Mouse (Mus musculus): ENCODE measurements around the gene Syce3. TPM values are rescaled to one million over a fixed set of nuclear protein-coding genes. Genes with fewer than 3 reads are reported as not detected.

Gene Syce3
- polyA plus RNA-seq, 1 experiment: not detected

DNA sequence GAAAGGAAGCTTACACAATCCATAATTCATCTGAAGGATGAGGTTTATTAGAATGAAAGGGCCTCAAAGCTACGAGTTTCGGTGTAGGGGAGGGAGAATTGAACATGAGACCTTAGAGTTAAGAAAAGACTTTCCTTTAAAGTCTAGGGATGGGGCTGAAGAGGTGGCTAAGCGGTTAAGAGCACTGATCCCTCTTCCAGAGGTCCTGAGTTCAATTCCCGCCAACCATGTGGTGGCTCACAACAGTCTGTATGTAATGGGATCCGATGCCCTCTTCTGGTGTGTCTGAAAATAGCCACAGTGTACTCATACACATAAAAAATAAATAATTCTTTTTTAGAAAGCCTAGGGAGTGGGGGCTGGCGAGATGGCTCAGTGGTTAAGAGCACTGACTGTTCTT lies 20.0 kb upstream of the Syce3 start:
- Histone ChIP-seq H3K4me1 (ENCODE audit: control insufficient read depth, insufficient read depth, low read length) (no peaks in the 10 kb centered on the region), H3K27me3 (replicated peaks; ENCODE audit: control insufficient read depth, insufficient read depth, low read length) (no peaks in the 10 kb centered on the region), H3K36me3 (ENCODE audit: control insufficient read depth, insufficient read depth, low read length) (no peaks in the 10 kb centered on the region), H3K27ac (ENCODE audit: insufficient read depth, low read depth, low read length) (no peak overlapping the region), H3K4me3 (ENCODE audit: insufficient read depth, low read depth, low read length) (peak overlapping the region; percentile 83; the same call in 1 of the 2 replicates)
- no peak for DNase-seq
- 48% methylated on average over 6 of the region's 6 CpGs for WGBS
- no peak for TF ChIP-seq CTCF (conservative IDR thresholded peaks at IDR 0.05; ENCODE audit: insufficient read depth, insufficient read length, low read depth, low read length)
- TF ChIP-seq POLR2A (IDR thresholded peaks at IDR 0.05; ENCODE audit: low read depth, low read length): no peak

DNA sequence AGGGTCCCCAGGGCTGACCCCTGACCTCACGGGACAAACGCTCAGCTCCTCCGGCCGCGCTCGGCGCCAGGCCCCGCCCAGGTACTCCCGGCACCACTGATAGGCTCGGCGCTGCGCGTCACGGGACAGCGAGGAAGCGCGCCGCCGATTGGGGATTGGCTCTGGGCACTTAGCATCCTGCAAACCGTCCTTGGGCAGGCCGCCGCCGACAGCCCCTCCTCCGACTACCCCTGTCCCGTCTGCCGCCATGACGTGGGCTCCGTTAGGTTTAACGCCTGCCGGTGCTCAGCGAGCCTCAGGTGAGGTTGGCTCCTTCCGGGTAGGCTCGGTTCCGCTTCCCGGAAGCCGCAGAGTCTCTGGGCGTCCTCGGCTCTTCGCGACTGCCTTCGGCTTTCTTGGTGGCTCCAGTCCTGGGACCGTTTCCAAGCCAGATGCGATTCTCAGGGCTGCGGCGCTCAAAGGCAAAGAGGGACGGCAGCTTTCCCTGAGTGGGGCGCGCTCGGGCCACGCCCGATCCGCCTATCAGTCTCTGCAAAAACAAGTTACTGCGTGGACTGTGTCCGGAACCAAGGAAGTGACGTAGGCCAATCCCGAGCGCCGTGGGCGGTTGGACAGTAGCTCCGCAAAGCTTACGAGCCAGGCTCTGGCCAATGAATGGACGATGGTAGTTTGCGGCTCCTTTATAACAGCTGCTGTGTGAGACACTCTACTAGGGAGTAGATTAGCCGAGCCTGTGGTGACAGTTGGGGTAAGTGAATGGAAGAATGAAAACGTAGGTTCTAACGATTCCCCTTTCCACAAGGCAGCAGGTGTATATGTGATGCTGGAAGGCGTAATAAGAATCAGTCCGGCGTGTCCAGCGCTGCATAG lies 19.3 kb upstream of the Syce3 start, which contains the start of the genes C730034F03Rik, Gm44502 and Chkb:
Gene C730034F03Rik, plus strand, starts transcription at position 238 of the 870 bp plus-strand sequence.
Gene Gm44502, minus strand, starts transcription at position 345 of the 870 bp plus-strand sequence.
Gene Chkb, minus strand, starts transcription at position 557 of the 870 bp plus-strand sequence.
- TF ChIP-seq POLR2A (IDR thresholded peaks at IDR 0.05; ENCODE audit: low read depth, low read length) (no peak), CTCF (conservative IDR thresholded peaks at IDR 0.05; ENCODE audit: insufficient read depth, insufficient read length, low read depth, low read length) (no peak)
- peak within 1 kb of the TSS; percentile 95 for H3K27ac ChIP-seq (ENCODE audit: insufficient read depth, low read depth, low read length)
- peak; percentile 97 for DNase-seq
- under 1% methylated on average over 70 of the region's 70 CpGs for WGBS
- H3K27me3 ChIP-seq (replicated peaks; ENCODE audit: control insufficient read depth, insufficient read depth, low read length): no peaks in the 10 kb centered on the region
- H3K4me1 ChIP-seq (ENCODE audit: control insufficient read depth, insufficient read depth, low read length): no peaks in the 10 kb centered on the region
- H3K36me3 ChIP-seq (ENCODE audit: control insufficient read depth, insufficient read depth, low read length): no peaks in the 10 kb centered on the region
- H3K4me3 ChIP-seq (ENCODE audit: insufficient read depth, low read depth, low read length): peak within 1 kb of the TSS; percentile 83

DNA sequence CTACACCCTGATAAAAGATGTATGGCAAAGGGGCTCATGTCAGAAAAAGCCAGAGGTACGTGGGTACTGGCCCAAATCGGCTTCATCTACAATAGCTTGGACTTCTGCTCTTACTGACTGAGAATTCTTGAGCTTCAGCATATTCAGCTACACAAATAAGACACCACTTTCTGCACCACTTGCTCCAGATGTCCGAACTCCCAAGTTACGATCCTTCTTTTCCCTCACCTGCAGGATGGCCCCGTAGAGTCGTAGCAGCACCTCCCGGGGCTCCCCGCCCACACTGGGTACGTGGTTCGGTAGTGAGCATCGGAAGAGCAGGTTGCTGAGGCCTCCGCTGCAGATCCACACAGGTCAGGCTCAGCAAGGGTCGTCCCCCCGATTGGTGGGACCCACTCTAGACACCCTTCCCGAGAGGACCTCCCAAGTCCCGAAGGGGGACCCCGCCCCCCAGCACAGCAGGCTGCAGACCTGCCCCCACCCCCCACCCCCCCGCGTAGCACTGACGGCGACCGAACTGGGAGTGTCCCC lies 18.6 kb upstream of the Syce3 start:
- no peak overlapping the region for H3K27ac ChIP-seq (ENCODE audit: insufficient read depth, low read depth, low read length)
- H3K27me3 ChIP-seq (replicated peaks; ENCODE audit: control insufficient read depth, insufficient read depth, low read length): no peaks in the 10 kb centered on the region
- no peaks in the 10 kb centered on the region for H3K4me1 ChIP-seq (ENCODE audit: control insufficient read depth, insufficient read depth, low read length)
- no peak for DNase-seq
- no peaks in the 10 kb centered on the region for H3K36me3 ChIP-seq (ENCODE audit: control insufficient read depth, insufficient read depth, low read length)
- H3K4me3 ChIP-seq (ENCODE audit: insufficient read depth, low read depth, low read length): peak overlapping the region; percentile 83
- WGBS: 4% methylated on average over 22 of the region's 22 CpGs
- no peak for TF ChIP-seq CTCF (conservative IDR thresholded peaks at IDR 0.05; ENCODE audit: insufficient read depth, insufficient read length, low read depth, low read length)
- no peak for TF ChIP-seq POLR2A (IDR thresholded peaks at IDR 0.05; ENCODE audit: low read depth, low read length)

DNA sequence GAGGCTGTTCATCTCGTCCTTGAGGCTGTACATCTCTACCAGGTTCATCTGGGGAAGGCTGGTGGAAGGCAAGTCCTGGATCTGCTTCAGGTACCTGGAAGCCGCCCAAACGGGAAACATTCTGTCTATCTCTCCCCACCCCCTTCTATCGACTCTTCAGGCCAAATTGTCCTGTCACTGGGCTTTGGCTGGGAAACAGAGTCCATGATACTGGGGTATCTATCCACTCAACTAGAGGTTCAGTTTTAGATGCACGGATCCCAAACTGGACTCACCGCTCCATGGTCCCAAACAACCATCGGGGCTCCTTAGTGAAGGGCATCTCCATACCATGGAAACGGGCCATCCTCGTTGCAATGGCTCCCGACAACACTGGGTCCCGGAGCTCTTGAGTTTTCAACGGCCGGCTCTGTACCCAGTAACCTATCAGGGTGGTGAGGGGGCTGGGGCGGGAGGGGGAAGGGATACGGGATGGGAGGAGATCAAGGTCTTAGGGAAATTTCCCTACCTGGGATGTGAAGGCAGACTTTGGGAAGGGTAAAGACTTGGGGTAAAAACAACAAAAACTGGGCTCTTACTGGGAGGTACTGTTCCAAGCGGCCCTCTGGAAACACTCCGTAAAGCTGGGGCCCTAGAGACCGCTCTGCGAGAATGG lies 18.0 kb upstream of the Syce3 start:
- no peaks in the 10 kb centered on the region for H3K27me3 ChIP-seq (replicated peaks; ENCODE audit: control insufficient read depth, insufficient read depth, low read length)
- peak overlapping the region; percentile 83 for H3K4me3 ChIP-seq (ENCODE audit: insufficient read depth, low read depth, low read length)
- no peak overlapping the region for H3K27ac ChIP-seq (ENCODE audit: insufficient read depth, low read depth, low read length)
- no peak for TF ChIP-seq CTCF (conservative IDR thresholded peaks at IDR 0.05; ENCODE audit: insufficient read depth, insufficient read length, low read depth, low read length)
- no peak for TF ChIP-seq POLR2A (IDR thresholded peaks at IDR 0.05; ENCODE audit: low read depth, low read length)
- H3K36me3 ChIP-seq (ENCODE audit: control insufficient read depth, insufficient read depth, low read length): no peaks in the 10 kb centered on the region
- no peaks in the 10 kb centered on the region for H3K4me1 ChIP-seq (ENCODE audit: control insufficient read depth, insufficient read depth, low read length)
- no peak for DNase-seq
- 88% methylated on average over 19 of the region's 19 CpGs for WGBS

DNA sequence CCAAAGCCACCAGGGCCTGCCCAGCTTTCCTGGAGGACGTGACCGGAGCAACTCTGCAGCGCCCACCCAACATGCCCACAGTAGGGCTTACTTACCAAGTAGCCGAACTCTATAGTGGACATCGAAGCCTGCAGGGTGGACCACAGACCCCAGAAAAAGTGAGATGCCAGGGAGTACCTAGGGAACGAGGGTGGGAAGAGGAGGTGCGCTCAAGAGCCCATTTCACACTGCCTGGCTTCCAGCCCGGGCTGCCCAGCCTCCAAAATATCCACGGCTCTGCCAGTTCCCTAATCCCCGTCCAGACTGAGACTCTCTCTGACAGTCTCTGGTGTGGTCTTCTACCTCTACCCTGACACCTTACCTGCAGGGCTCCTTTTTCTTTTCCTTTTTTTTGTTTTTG lies 16.4 kb upstream of the Syce3 start:
- no peak for DNase-seq
- Histone ChIP-seq H3K4me3 (ENCODE audit: insufficient read depth, low read depth, low read length) (no peak overlapping the region), H3K27ac (ENCODE audit: insufficient read depth, low read depth, low read length) (no peak overlapping the region), H3K27me3 (replicated peaks; ENCODE audit: control insufficient read depth, insufficient read depth, low read length) (no peaks in the 10 kb centered on the region), H3K4me1 (ENCODE audit: control insufficient read depth, insufficient read depth, low read length) (no peaks in the 10 kb centered on the region), H3K36me3 (ENCODE audit: control insufficient read depth, insufficient read depth, low read length) (no peaks in the 10 kb centered on the region)
- TF ChIP-seq POLR2A (IDR thresholded peaks at IDR 0.05; ENCODE audit: low read depth, low read length) (no peak), CTCF (conservative IDR thresholded peaks at IDR 0.05; ENCODE audit: insufficient read depth, insufficient read length, low read depth, low read length) (no peak)
- WGBS: 85% methylated on average over 10 of the region's 10 CpGs

DNA sequence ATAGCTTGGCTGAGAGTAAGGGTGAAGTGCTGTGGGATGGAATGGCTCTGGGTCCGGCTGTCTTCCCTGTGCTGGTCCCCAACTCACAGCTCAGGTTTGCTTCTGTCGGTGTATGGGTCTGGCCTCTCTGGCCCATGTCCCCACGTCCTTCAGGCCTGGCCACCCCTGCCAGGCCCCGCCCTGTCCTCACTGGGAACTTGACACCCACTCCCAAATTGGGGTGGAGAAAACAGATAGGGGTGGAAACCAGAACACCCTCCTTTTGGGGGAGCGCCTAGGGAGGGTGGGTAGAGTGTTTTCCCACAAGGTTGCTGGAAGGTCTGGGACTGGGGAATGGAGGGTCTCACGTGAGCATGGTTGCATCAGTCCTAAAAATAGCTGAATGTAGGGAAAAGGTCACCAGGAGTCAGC lies 15.4 kb upstream of the Syce3 start, which contains the start of gene Cpt1b:
Gene Cpt1b, minus strand, starts transcription at position 153 of the 411 bp plus-strand sequence.
- DNase-seq: peak; percentile 66
- TF ChIP-seq POLR2A (IDR thresholded peaks at IDR 0.05; ENCODE audit: low read depth, low read length): no peak
- no peak for TF ChIP-seq CTCF (conservative IDR thresholded peaks at IDR 0.05; ENCODE audit: insufficient read depth, insufficient read length, low read depth, low read length)
- WGBS: 46% methylated on average over 6 of the region's 6 CpGs
- Histone ChIP-seq H3K4me1 (ENCODE audit: control insufficient read depth, insufficient read depth, low read length) (no peaks in the 10 kb centered on the region), H3K27ac (ENCODE audit: insufficient read depth, low read depth, low read length) (peak within 1 kb of the TSS; percentile 95), H3K4me3 (ENCODE audit: insufficient read depth, low read depth, low read length) (peak within 1 kb of the TSS; percentile 44; the same call in 1 of the 2 replicates), H3K36me3 (ENCODE audit: control insufficient read depth, insufficient read depth, low read length) (no peaks in the 10 kb centered on the region), H3K27me3 (replicated peaks; ENCODE audit: control insufficient read depth, insufficient read depth, low read length) (no peaks in the 10 kb centered on the region)
